Mouse (Mus musculus) liver, embryonic 13.5 days (tissue): ENCODE results near the gene Tnks2. TPM values are rescaled to one million over a fixed set of nuclear protein-coding genes. Genes with fewer than 3 reads are reported as not detected.
"Not testable (repeated sequence)": the region's sequence is repeated elsewhere in the genome, so short reads cannot be mapped to it uniquely, and the experiment has no call there.

Experiments used
- ATAC-seq: fragments of 200-750 bp; cut with Nextera tagmentation; 2 replicates; pipeline ENCODE4 v1.8.0; 2017; ENCODE audit warnings: low read depth, mild to moderate bottlenecking, moderate number of reproducible peaks, moderate library complexity
- DNase-seq: peaks from one replicate; pipeline ENCODE4 v3.0.0; 2022
- H3K27ac ChIP-seq: fragments of 300-500 bp; sonication (generic); 2 replicates; pipeline ENCODE4 v1.5.1; 2015; ENCODE audit warnings: moderate library complexity, mild to moderate bottlenecking, inconsistent platforms
- H3K27me3 ChIP-seq: fragments of 300-500 bp; sonication (generic); 2 replicates; pipeline ENCODE4 v1.6.1; 2015; ENCODE audit warnings: mild to moderate bottlenecking, inconsistent platforms
- H3K36me3 ChIP-seq: fragments of 300-500 bp; sonication (generic); 2 replicates; pipeline ENCODE4 v1.6.1; 2015; ENCODE audit warnings: mild to moderate bottlenecking, inconsistent platforms
- H3K4me1 ChIP-seq: fragments of 300-500 bp; sonication (generic); replicated peaks from 2 replicates; pipeline ENCODE4 v1.6.1; 2015; ENCODE audit warnings: inconsistent platforms
- H3K4me2 ChIP-seq: fragments of 300-500 bp; sonication (generic); 2 replicates; pipeline ENCODE4 v1.6.1; 2015; ENCODE audit warnings: inconsistent platforms, mild to moderate bottlenecking, moderate library complexity
- H3K4me3 ChIP-seq: fragments of 300-500 bp; sonication (generic); replicated peaks from 2 replicates; pipeline ENCODE4 v1.5.1; 2015; ENCODE audit warnings: mild to moderate bottlenecking, inconsistent platforms
- H3K9ac ChIP-seq: fragments of 300-500 bp; sonication (generic); 2 replicates; pipeline ENCODE4 v1.6.1; 2015; ENCODE audit warnings: mild to moderate bottlenecking, inconsistent platforms
- H3K9me3 ChIP-seq: fragments of 300-500 bp; sonication (generic); replicated peaks from 2 replicates; pipeline ENCODE4 v1.6.1; 2016; ENCODE audit warnings: inconsistent platforms
- WGBS: fragments of 180-500 bp; shearing (Covaris S2); methylation state at CpG from one replicate; pipeline ENCODE4 v1.1.7; 2015; ENCODE audit not compliant: insufficient replicate concordance; 5-methylcytosine and 5-hydroxymethylcytosine counted together
- polyA plus RNA-seq: library from polyadenylated mRNA; unstranded; fragments of >200 nt; fragmentation: Nextera tagmentation; extraction: Ambion mirVana; gene quantifications from 2 replicates; pipeline ENCODE4 v1.2.1, GENCODE M21; 2015

Gene Tnks2
- polyA plus RNA-seq, 1 experiment from 2014 or later, result 14.5 TPM

DNA sequence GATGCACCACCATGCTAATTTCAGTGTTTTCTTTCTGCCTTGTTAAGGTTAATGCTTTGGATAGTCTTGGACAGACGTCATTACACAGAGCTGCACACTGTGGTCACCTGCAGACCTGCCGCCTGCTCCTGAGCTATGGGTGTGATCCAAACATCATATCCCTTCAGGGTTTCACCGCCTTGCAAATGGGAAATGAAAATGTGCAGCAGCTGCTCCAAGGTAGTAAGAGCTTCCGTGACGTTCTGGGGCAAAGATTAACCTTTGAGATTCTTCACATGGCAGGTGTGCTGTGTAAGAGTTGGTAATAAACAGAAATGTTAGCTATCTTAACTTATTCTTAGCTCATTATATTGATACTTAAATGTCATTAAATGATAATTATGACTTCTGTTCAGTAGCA, 31.9 kb downstream of the Tnks2 start:
- no peak overlapping the region for H3K4me3 ChIP-seq
- ATAC-seq, result no peak
- no peaks in the 10 kb centered on the region for H3K9me3 ChIP-seq
- no peaks in the 10 kb centered on the region for H3K4me1 ChIP-seq
- no peak overlapping the region for H3K27ac ChIP-seq
- no peaks in the 10 kb centered on the region for H3K27me3 ChIP-seq
- H3K4me2 ChIP-seq, result no peak overlapping the region
- DNase-seq, result no peak
- WGBS, result 82% methylated on average over 5 of the region's 5 CpGs
- no peak overlapping the region for H3K9ac ChIP-seq
- H3K36me3 ChIP-seq, result peaks cover 70% of the 10 kb centered on the region

DNA sequence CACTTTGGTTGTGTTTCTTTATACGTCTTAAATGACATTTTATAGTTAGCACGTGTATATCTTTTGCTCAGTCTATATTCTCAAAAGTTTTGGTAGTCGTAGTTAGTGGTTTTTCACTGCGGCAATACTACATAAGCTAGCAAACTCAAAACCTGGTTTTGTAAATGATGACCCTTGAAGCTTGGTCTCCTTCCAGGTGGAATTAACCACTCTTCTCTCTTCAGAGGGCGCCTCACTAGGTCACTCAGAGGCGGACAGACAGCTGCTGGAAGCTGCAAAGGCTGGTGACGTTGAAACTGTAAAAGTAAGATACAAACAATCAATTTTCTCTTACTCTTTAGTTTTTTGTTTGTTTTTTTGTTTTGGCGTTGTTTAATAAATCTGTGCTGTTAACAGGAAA, 33.4 kb downstream of the Tnks2 start:
- no peak overlapping the region for H3K4me2 ChIP-seq
- no peaks in the 10 kb centered on the region for H3K9me3 ChIP-seq
- ATAC-seq, result no peak
- peaks cover 68% of the 10 kb centered on the region for H3K36me3 ChIP-seq
- no peaks in the 10 kb centered on the region for H3K4me1 ChIP-seq
- no peak for DNase-seq
- 86% methylated on average over 8 of the region's 8 CpGs for WGBS
- no peaks in the 10 kb centered on the region for H3K27me3 ChIP-seq
- no peak overlapping the region for H3K27ac ChIP-seq
- H3K4me3 ChIP-seq, result no peak overlapping the region
- H3K9ac ChIP-seq, result no peak overlapping the region

DNA sequence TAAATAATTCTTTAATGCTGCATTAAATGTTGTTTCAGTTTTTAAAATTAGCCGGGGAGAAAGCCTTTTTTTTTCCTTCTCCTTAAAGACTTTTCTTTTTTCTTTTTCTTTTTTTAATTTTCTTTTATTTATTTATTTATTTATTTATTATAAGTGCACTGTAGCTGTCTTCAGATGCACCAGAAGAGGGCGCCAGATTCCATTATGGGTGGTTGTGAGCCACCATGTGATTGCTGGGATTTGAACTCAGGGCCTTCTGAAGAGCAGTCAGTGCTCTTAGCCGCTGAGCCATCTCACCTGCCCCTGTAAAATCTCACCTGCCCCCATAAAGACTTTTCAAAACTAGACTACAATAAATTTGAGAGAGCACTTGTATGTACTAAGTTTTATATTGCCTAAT, 34.6 kb downstream of the Tnks2 start:
- ATAC-seq, H3K27me3 ChIP-seq, H3K9ac ChIP-seq, H3K4me1 ChIP-seq, DNase-seq, H3K4me2 ChIP-seq, H3K27ac ChIP-seq, H3K9me3 ChIP-seq, H3K4me3 ChIP-seq: not testable (repeated sequence)
- peaks cover 68% of the 10 kb centered on the region for H3K36me3 ChIP-seq
- WGBS, result 66% methylated on average over 3 of the region's 3 CpGs

DNA sequence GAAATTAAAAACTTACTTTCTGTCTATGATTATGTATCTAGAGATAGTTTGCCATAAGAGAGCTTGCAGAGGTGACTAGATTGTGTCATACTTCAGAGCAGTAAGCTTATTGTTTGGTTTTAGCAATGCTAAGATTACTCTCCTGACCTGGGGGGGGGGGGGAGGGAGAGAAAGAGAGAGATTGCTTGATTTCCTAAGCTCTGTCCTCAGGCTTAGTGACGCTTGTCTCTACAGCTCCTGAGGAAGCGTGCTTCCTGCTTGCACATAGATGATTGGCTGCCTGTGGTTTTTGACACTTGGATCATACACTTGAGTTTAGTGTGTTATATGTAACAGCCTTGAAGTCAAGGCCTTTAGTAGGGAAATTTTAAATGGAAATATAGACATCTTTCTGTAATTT, 40.6 kb downstream of the Tnks2 start:
- Histone ChIP-seq H3K4me1 (no peaks in the 10 kb centered on the region), H3K36me3 (peaks cover 71% of the 10 kb centered on the region), H3K4me2 (no peak overlapping the region), H3K27me3 (no peaks in the 10 kb centered on the region), H3K27ac (no peak overlapping the region), H3K4me3 (no peak overlapping the region), H3K9ac (no peak overlapping the region), H3K9me3 (no peaks in the 10 kb centered on the region)
- 62% methylated on average over 2 of the region's 2 CpGs for WGBS
- DNase-seq (no peak), ATAC-seq (no peak)

DNA sequence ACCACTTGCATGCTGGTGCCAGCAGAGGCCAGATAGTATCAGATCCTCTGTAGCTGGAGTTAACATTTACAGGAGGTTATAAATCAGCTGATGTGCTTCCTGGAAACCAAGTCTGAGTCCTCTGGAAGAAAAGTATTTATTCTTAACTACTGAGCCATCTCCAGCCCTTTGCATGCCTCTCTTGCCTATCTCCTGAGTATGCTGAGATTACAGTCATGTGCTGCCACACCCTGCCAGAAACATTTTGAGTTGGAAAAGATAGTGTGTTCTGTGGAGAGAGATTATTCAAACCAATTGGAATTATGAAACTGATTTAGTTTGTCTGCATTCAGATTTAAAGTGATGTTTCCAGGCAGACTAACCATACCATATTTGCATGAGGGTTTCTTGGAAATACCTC, 43.3 kb downstream of the Tnks2 start:
- ATAC-seq (no peak), DNase-seq (no peak)
- no peak overlapping the region for H3K4me3 ChIP-seq
- H3K36me3 ChIP-seq, result peaks cover 82% of the 10 kb centered on the region
- H3K27ac ChIP-seq, result no peak overlapping the region
- no peaks in the 10 kb centered on the region for H3K9me3 ChIP-seq
- H3K27me3 ChIP-seq, result no peaks in the 10 kb centered on the region
- H3K4me1 ChIP-seq, result no peaks in the 10 kb centered on the region
- H3K4me2 ChIP-seq, result no peak overlapping the region
- no peak overlapping the region for H3K9ac ChIP-seq

DNA sequence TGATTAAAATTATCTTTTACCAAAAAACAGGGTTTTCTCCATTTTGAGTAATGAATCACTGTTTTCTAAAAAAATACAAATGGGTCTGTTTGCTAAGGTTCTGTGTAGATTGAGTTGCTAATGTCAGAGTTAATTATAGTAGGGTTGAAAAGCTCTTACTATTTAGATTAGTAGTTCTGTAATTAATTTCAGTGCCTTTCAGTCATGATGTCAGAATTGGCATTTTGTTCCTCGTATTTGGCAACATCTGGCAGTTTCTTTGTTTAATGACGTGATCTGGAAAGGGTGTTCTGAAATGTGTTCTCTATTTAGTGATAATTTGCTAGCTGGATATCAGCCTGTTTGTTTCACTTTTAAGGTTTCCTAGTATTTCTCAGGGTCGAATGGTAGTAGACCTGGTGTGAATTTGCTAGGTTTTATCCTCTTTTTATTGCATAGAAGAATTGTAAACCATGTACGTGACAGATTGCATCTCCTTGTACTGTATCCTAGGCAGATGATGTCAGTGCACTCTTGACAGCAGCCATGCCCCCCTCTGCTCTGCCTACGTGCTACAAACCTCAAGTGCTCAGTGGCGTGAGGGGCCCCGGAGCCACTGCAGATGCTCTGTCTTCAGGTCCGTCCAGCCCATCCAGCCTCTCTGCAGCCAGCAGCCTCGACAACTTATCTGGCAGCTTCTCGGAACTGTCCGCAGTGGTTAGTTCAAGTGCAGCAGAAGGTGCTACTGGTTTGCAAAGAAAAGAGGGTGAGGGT, 44.9 kb downstream of the Tnks2 start:
- no peak for DNase-seq
- Histone ChIP-seq H3K9ac (no peak overlapping the region), H3K27me3 (no peaks in the 10 kb centered on the region), H3K4me2 (no peak overlapping the region), H3K27ac (no peak overlapping the region), H3K4me1 (no peaks in the 10 kb centered on the region), H3K36me3 (peaks cover 84% of the 10 kb centered on the region), H3K4me3 (no peak overlapping the region), H3K9me3 (no peaks in the 10 kb centered on the region)
- ATAC-seq, result no peak
- WGBS, result 78% methylated on average over 11 of the region's 11 CpGs

DNA sequence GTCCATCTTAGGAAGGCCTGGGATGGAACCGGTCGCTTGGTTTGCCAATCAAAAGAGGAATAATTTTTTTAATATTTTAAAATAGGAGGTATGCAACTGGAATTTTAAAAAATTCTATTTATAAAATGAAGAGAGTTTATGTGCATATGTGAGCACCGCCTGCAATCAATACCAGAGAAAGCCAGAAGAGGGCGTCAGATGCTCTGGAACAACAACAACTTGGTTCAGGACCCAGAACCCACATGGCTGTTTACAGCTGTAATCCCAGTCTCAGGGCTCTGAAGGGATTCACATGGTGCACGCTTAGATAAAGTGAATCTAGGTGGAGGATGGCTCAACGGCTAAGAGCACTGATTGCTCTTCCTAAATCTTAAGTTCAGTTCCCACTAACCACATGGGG, 49.1 kb downstream of the Tnks2 start:
- ATAC-seq (no peak), DNase-seq (no peak)
- Histone ChIP-seq H3K9me3 (no peaks in the 10 kb centered on the region), H3K27me3 (no peaks in the 10 kb centered on the region), H3K36me3 (peaks cover 86% of the 10 kb centered on the region), H3K4me3 (no peak overlapping the region), H3K27ac (no peak overlapping the region), H3K9ac (no peak overlapping the region), H3K4me2 (no peak overlapping the region), H3K4me1 (no peaks in the 10 kb centered on the region)
- WGBS, result 70% methylated on average over 6 of the region's 6 CpGs

DNA sequence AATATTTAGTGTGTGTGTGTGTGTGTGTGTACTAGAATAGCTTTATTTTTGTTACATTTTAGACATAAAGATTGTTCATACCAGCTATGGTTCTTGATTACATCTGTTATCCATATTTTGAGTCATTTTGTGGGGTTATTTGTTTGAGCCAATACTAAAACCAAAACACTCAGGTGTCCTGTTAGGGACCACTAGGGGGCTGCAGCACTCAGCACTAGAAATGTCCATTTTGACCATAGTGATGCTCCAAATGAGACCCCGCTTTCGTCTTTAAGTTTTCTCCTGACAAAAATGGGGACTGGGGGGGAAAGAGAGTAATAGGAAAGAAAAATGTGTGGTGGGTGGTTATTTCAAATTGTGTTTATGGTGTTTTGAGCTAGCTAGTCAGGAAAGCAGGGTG, 52.3 kb downstream of the Tnks2 start:
- H3K36me3 ChIP-seq, result peaks cover 92% of the 10 kb centered on the region
- ATAC-seq, result no peak
- DNase-seq, result no peak

DNA sequence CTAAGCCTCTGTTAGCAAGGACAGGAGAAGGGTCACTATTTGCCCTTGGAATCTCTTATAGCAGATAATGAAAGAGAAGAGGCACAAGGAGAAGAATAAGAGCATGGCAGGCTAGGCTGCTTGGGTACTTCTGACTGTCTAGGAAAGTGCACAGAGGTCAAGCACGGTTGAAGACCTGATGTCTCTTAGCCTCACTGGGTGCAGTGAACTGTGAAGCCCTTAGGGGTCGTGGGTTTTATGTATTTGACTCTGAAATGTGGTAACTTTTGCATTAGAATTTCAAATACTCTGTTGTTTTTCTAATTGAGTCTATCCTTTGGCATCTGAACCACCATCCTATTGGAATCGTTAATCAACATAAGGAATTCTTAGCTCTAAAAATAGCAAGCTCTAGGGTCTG, 53.7 kb downstream of the Tnks2 start:
- peaks cover 85% of the 10 kb centered on the region for H3K36me3 ChIP-seq
- no peak overlapping the region for H3K4me3 ChIP-seq
- no peaks in the 10 kb centered on the region for H3K27me3 ChIP-seq
- H3K4me2 ChIP-seq, result no peak overlapping the region
- no peaks in the 10 kb centered on the region for H3K4me1 ChIP-seq
- H3K9ac ChIP-seq, result no peak overlapping the region
- WGBS, result 78% methylated on average over 3 of the region's 3 CpGs
- H3K9me3 ChIP-seq, result no peaks in the 10 kb centered on the region
- H3K27ac ChIP-seq, result no peak overlapping the region
- no peak for ATAC-seq
- DNase-seq, result no peak

More for the DNA sequence above, 52.3 kb downstream of the Tnks2 start:
- no peaks in the 10 kb centered on the region for H3K4me1 ChIP-seq
- H3K9ac ChIP-seq, result no peak overlapping the region
- no peak overlapping the region for H3K4me3 ChIP-seq
- no peaks in the 10 kb centered on the region for H3K27me3 ChIP-seq
- no peak overlapping the region for H3K27ac ChIP-seq
- H3K4me2 ChIP-seq, result no peak overlapping the region
- no peaks in the 10 kb centered on the region for H3K9me3 ChIP-seq
- WGBS, result 83% methylated on average over 2 of the region's 2 CpGs

DNA sequence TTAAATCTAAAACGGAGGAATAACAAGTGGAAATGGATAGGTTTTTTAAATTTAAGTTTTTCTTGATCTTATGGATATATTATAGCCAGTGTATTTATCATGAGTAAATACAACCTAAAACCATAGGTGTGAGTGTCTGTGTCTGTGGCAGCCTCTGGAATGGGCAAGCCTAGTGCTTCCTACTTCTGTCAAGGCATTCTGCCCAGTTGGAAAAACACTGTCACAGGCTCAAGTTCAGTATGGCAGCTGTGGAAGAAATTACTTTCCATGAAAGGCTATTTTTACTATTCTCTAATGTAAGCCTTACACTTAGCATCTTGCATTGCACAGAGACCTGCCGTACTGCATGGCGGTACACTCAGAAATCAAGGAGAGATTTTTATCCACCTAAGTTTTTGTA, 57.7 kb downstream of the Tnks2 start:
- H3K27ac ChIP-seq, result no peak overlapping the region
- H3K27me3 ChIP-seq, result no peaks in the 10 kb centered on the region
- H3K36me3 ChIP-seq, result peaks cover 57% of the 10 kb centered on the region
- H3K4me1 ChIP-seq, result no peaks in the 10 kb centered on the region
- ATAC-seq (no peak), DNase-seq (no peak)
- no peak overlapping the region for H3K4me2 ChIP-seq
- H3K4me3 ChIP-seq, result no peak overlapping the region
- H3K9me3 ChIP-seq, result no peaks in the 10 kb centered on the region
- 85% methylated on average over 3 of the region's 3 CpGs for WGBS
- no peak overlapping the region for H3K9ac ChIP-seq

DNA sequence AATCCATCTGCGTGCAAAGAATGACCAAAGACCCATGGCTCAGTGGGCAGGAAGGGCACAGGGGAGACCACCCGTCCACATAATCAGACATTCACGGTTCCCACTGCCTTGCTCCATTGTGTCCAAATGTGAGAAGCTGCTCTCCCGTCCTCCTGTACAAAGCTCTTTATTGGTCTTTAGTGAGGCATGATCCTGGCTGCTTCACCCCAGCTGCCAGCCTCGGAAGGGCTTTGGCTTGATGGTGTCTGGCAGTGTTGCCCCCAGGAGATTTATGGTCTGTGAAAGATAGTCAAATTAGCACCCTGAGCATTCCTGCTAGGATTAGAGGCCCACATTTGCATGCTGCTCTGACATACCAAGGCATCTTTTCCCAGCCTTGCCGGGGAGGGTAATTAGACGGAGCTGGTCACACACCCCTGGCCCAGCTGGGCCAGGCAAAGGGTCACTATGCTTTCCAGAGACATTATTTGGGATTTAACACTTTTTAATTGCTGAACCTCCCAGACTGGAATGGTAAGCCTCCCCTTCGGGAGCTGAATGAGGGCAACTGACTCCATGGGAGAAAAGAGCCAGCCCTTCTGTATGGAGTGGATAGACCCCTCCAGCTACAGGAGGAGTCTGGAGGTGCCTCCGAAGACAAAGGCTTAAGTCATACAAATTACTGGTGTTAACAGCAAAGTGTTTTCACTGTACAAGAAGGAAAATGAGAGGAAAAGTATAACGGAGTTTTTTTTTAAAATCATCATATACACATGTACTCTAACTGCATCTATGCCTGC, 62.9 kb downstream of the Tnks2 start:
- no peak for DNase-seq
- Histone ChIP-seq H3K4me3 (no peak overlapping the region), H3K9me3 (no peaks in the 10 kb centered on the region), H3K36me3 (peaks cover 8% of the 10 kb centered on the region), H3K4me2 (no peak overlapping the region), H3K9ac (no peak overlapping the region), H3K27me3 (no peaks in the 10 kb centered on the region), H3K4me1 (no peaks in the 10 kb centered on the region), H3K27ac (no peak overlapping the region)
- 51% methylated on average over 10 of the region's 10 CpGs for WGBS
- no peak for ATAC-seq

DNA sequence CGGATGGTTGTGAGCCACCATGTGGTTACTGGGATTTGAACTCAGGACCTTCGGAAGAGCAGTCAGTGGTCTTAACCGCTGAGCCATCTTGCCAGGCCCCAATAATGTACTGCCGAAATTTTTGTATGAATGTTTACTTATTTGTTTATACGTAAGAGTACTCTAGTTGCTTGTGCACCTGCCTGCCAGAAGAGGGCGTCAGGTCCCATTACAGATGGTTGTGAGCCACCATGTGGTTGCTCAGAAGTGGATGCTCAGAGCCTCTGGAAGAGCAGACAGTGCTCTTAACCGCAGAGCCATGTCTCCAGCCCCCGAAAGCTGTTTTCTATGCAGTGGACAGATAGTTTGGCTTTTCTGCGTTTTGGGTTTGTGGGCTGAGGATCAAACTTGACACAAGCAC, 63.7 kb downstream of the Tnks2 start:
- 46% methylated on average over 9 of the region's 9 CpGs for WGBS
- DNase-seq (no peak), ATAC-seq (no peak)
- peaks cover 8% of the 10 kb centered on the region for H3K36me3 ChIP-seq
- no peaks in the 10 kb centered on the region for H3K9me3 ChIP-seq
- no peak overlapping the region for H3K27ac ChIP-seq
- H3K9ac ChIP-seq, result no peak overlapping the region
- H3K4me1 ChIP-seq, result no peaks in the 10 kb centered on the region
- peaks cover 6% of the 10 kb centered on the region; the same call in 1 of the 2 replicates for H3K27me3 ChIP-seq
- no peak overlapping the region for H3K4me3 ChIP-seq
- H3K4me2 ChIP-seq, result no peak overlapping the region
